Mouse (Mus musculus) forebrain, embryonic 13.5 days (tissue): ENCODE results near the gene Gm6882. TPM values are rescaled to one million over a fixed set of nuclear protein-coding genes. Genes with fewer than 3 reads are reported as not detected.
"Not testable (repeated sequence)": the region's sequence is repeated elsewhere in the genome, so short reads cannot be mapped to it uniquely, and the experiment has no call there.

Experiments
- ATAC-seq: fragments of 200-750 bp; cut with Nextera tagmentation; 2 replicates; pipeline ENCODE4 v1.8.0; 2017
- H3K27ac ChIP-seq: fragments of 300-500 bp; sonication (generic); 2 replicates; pipeline ENCODE4 v1.5.1; 2015; ENCODE audit warnings: inconsistent platforms, mild to moderate bottlenecking, moderate library complexity
- H3K27me3 ChIP-seq: fragments of 300-500 bp; sonication (generic); 2 replicates; pipeline ENCODE4 v1.6.1; 2015; ENCODE audit warnings: mild to moderate bottlenecking, inconsistent platforms
- H3K36me3 ChIP-seq: fragments of 300-500 bp; sonication (generic); 2 replicates; pipeline ENCODE4 v1.6.1; 2015; ENCODE audit warnings: mild to moderate bottlenecking, inconsistent platforms; ENCODE audit not compliant: poor library complexity, severe bottlenecking
- H3K4me1 ChIP-seq: fragments of 300-500 bp; sonication (generic); 2 replicates; pipeline ENCODE4 v1.6.1; 2015; ENCODE audit warnings: inconsistent platforms
- H3K4me2 ChIP-seq: fragments of 300-500 bp; sonication (generic); 2 replicates; pipeline ENCODE4 v1.6.1; 2015; ENCODE audit warnings: inconsistent platforms, mild to moderate bottlenecking, moderate library complexity
- H3K4me3 ChIP-seq: fragments of 300-500 bp; sonication (generic); 2 replicates; pipeline ENCODE4 v1.5.1; 2015; ENCODE audit warnings: mild to moderate bottlenecking, inconsistent platforms
- H3K9ac ChIP-seq: fragments of 300-500 bp; sonication (generic); 2 replicates; pipeline ENCODE4 v1.6.1; 2015; ENCODE audit warnings: mild to moderate bottlenecking, inconsistent platforms
- H3K9me3 ChIP-seq: fragments of 300-500 bp; sonication (generic); replicated peaks from 2 replicates; pipeline ENCODE4 v1.6.1; 2016; ENCODE audit warnings: inconsistent platforms
- WGBS: fragments of 180-500 bp; shearing (Covaris S2); methylation state at CpG from one replicate; pipeline ENCODE4 v1.1.7; 2015; 5-methylcytosine and 5-hydroxymethylcytosine counted together
- polyA plus RNA-seq: library from polyadenylated mRNA; unstranded; fragments of >200 nt; fragmentation: Nextera tagmentation; extraction: Ambion mirVana; gene quantifications from 2 replicates; pipeline ENCODE4 v1.2.1, GENCODE M21; 2015

Gene Gm6882
- polyA plus RNA-seq, result not detected in 2 replicates

GRCm38 (mm10) chr7:21432645-21433044, at the start of gene Gm6882:
TSS of gene Gm6882 (minus strand) at chr7:21432745.
- not testable (repeated sequence) for H3K27me3 ChIP-seq, H3K27ac ChIP-seq, H3K36me3 ChIP-seq, ATAC-seq, H3K4me2 ChIP-seq, H3K9ac ChIP-seq, H3K4me3 ChIP-seq, H3K9me3 ChIP-seq, H3K4me1 ChIP-seq
- 33% methylated on average over 1 of the region's 1 CpGs for WGBS

Other genes starting within 250 kb of the Gm6882 start
- gene Gm5157, start 242.3 kb downstream of the Gm6882 start, polyA plus RNA-seq, result not detected in 2 replicates
- not detected in 2 replicates for gene Vmn1r124, start 172.1 kb downstream of the Gm6882 start, polyA plus RNA-seq
- gene Vmn1r125, start 160.6 kb downstream of the Gm6882 start, polyA plus RNA-seq, result not detected in 2 replicates
- not detected in 2 replicates for gene Vmn1r126, start 131.3 kb downstream of the Gm6882 start, polyA plus RNA-seq
- gene Vmn1r127, start 112.9 kb downstream of the Gm6882 start, polyA plus RNA-seq, result not detected in 2 replicates
- gene Vmn1r128, start 83.4 kb downstream of the Gm6882 start, polyA plus RNA-seq, result not detected in 2 replicates
- gene Vmn1r129, start 71.5 kb downstream of the Gm6882 start, polyA plus RNA-seq, result not detected in 2 replicates
- gene Vmn1r130, start 79.0 kb upstream of the Gm6882 start, polyA plus RNA-seq, result not detected in 2 replicates
- not detected in 2 replicates for gene Vmn1r131, start 113.3 kb upstream of the Gm6882 start, polyA plus RNA-seq
- gene Vmn1r132, start 181.3 kb upstream of the Gm6882 start, polyA plus RNA-seq, result not detected in 2 replicates